Mouse (Mus musculus): ENCODE measurements around the gene Tuba1a. TPM values are rescaled to one million over a fixed set of nuclear protein-coding genes. Genes with fewer than 3 reads are reported as not detected.

Tuba1a gene
- total RNA-seq, 2 experiments from 2014 or later = 817 to 827 TPM

DNA sequence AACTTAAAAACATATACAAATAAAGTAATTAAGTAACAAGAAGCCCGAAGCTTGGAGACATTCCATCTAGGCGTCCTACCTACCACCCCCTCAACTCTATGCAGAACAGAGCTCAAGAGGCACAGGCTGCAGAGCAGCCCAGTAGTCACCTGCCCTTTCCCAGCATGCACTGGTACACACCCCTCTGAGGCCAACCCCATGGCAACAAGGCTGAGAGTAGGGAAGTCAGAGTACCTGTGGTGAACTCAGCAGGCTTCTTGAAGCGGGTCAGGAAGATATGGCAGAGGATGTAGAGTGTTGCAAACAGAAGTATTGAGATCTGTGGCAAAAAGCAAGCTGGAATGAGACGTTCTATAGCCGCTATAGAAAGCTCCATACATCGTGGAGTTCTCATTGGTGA lies 38.6 kb downstream of the Tuba1a start:
- intact Hi-C loops (cut with DNase I) = loop anchor here (5.0 to 10.0 kb wide), 2 partner anchors 33 to 380 kb away; partner anchors contain the start of genes Fam186b and Prpf40b
- DNase-seq (ENCODE audit: extremely low spot score in 1 of 2, low spot score in 2 of 2) = no peak
- no peak for TF ChIP-seq CTCF (IDR thresholded peaks at IDR 0.05)
- no peak overlapping the region for H3K4me3 ChIP-seq
- no peak overlapping the region for H3K27ac ChIP-seq

DNA sequence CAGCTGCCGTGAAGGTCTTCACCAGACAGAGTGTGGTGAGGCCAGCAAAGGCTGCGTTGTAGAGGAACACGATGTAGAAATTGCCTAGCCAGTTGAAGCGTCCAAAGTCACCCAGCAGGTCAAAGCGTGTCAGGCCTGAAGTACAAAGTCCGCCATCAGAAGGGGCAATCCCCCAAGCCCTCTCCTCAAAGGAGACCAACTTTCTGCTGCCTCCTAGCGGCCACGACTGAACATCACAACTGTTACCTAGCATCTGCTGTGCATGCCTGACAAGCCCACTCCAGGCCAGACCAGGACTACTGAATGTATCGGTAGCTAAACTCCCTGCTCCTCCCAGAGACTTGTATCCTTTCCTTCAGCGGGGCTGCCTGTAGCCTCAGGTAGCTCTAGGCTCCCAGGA lies 48.8 kb downstream of the Tuba1a start:
- Histone ChIP-seq H3K27ac (no peak overlapping the region), H3K4me3 (no peak overlapping the region)
- no peak for DNase-seq (ENCODE audit: extremely low spot score in 1 of 2, low spot score in 2 of 2)
- TF ChIP-seq CTCF (IDR thresholded peaks at IDR 0.05) = peak; percentile 71
- intact Hi-C loops (cut with DNase I) = no loop called here

DNA sequence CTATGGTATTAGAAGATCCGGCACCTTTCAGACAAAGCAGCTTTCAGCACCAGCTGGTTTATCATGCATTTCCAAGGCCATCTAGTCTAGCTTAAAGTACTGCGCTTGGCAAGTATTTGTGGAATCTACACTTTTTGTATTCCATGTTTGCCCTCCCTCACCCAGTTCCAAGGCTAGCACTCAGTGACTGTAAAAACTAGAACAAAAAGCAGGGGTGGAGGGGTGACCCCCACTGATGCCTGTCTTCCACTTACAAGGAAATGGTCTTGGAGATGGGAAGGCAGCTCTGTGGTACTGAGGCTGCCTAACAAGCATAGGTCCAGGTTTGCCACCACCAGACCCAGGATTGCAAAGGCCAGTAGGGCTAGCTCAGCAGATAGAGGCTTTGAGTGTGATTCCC lies 50.9 kb downstream of the Tuba1a start:
- no peak for DNase-seq (ENCODE audit: extremely low spot score in 1 of 2, low spot score in 2 of 2)
- intact Hi-C loops (cut with DNase I) = no loop called here
- Histone ChIP-seq H3K27ac (no peak overlapping the region), H3K4me3 (no peak overlapping the region)
- no peak for TF ChIP-seq CTCF (IDR thresholded peaks at IDR 0.05)

DNA sequence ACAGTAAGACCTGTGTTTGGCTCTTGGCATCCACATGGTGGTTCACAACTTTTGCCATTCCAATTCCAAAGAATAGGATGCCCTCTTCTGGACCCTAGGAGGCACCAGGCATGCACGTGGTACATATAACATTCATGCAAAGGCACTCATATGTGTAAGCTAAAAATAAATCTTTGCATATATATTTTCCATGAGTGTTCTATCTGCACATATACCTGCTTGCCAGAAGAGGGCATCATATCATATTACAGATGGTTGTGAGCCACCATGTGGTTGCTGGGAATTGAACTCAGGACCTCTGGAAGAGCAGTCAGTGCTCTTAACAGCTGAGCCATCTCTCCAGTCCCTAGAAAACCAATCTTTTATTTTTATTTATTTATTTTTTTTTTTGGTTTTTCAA lies 52.0 kb downstream of the Tuba1a start:
- TF ChIP-seq CTCF (IDR thresholded peaks at IDR 0.05) = peak; percentile 11
- H3K27ac ChIP-seq = no peak overlapping the region
- no peak overlapping the region for H3K4me3 ChIP-seq
- DNase-seq (ENCODE audit: extremely low spot score in 1 of 2, low spot score in 2 of 2) = no peak
- intact Hi-C loops (cut with DNase I) = no loop called here

Other genes starting within 250 kb of the Tuba1a start
- gene Ccdc65, start 245.5 kb downstream of the Tuba1a start, total RNA-seq (2021) = 10 to 100 TPM; 11.2 TPM
- 1 to 10 TPM; 1.9 TPM for gene Fkbp11, start 225.5 kb downstream of the Tuba1a start, total RNA-seq (2021)
- 100 to 1,000 TPM; 749 to 756 TPM for gene Arf3, start 190.5 kb downstream of the Tuba1a start, total RNA-seq (2021)
- gene Wnt10b, start 175.6 kb downstream of the Tuba1a start, total RNA-seq (2021) = under 1 TPM; 0.51 to 0.66 TPM
- under 1 TPM in 1 of 2 experiments, not detected in 1; 0.14 TPM for gene Wnt1, start 163.8 kb downstream of the Tuba1a start, total RNA-seq (2021)
- gene Ddn, start 144.2 kb downstream of the Tuba1a start, total RNA-seq (2021) = 100 to 1,000 TPM; 739 to 834 TPM
- 10 to 100 TPM; 46.1 to 52.3 TPM for gene Prkag1, start 122.2 kb downstream of the Tuba1a start, total RNA-seq (2021)
- 100 to 1,000 TPM; 100 to 101 TPM for gene Kmt2d, start 82.5 kb downstream of the Tuba1a start, total RNA-seq (2021)
- 10 to 100 TPM; 11.8 to 12.1 TPM for gene Rhebl1, start 59.2 kb downstream of the Tuba1a start, total RNA-seq (2021)
- under 1 TPM in 1 of 2 experiments, not detected in 1; 0.28 TPM for gene Dhh, start 55.2 kb downstream of the Tuba1a start, total RNA-seq (2021)
- gene Lmbr1l, start 35.5 kb downstream of the Tuba1a start, total RNA-seq (2021) = 10 to 100 TPM; 17.8 to 19.1 TPM
- 100 to 1,000 TPM; 509 to 550 TPM for gene Tuba1b, start 19.1 kb downstream of the Tuba1a start, total RNA-seq (2021)
- gene Gm49450, start 152 bp downstream of the Tuba1a start, total RNA-seq (2021) = not detected
- 10 to 100 TPM; 56.1 to 61.4 TPM for gene Tuba1c, start 76.2 kb upstream of the Tuba1a start, total RNA-seq (2021)
- gene Prph, start 101.5 kb upstream of the Tuba1a start, total RNA-seq (2021) = under 1 TPM; 0.91 to 0.97 TPM
- gene Troap, start 120.9 kb upstream of the Tuba1a start, total RNA-seq (2021) = under 1 TPM in 1 of 2 experiments, not detected in 1; 0.72 TPM
- gene C1ql4, start 134.1 kb upstream of the Tuba1a start, total RNA-seq (2021) = not detected
- gene Dnajc22, start 139.5 kb upstream of the Tuba1a start, total RNA-seq (2021) = under 1 TPM in 1 of 2 experiments, not detected in 1; 0.21 TPM
- 10 to 100 TPM; 34.8 to 35.6 TPM for gene Spats2, start 172.2 kb upstream of the Tuba1a start, total RNA-seq (2021)

Measured in left cerebral cortex, adult 2 months (tissue).